Mouse (Mus musculus) adrenal gland, adult 18-20 months (tissue): ENCODE data around the gene Ecd. TPM values are rescaled to one million over a fixed set of nuclear protein-coding genes. Genes with fewer than 3 reads are reported as not detected.
A peak's percentile ranks its signal among the peaks of the same experiment; 100 is the strongest.
"Not testable (repeated sequence)": the region's sequence is repeated elsewhere in the genome, so short reads cannot be mapped to it uniquely, and the experiment has no call there.

Experiments used
- DNase-seq, 2 experiments: peaks; one replicate each; pipeline ENCODE4 v3.0.0; 2021 to 2022; ENCODE audit warnings: low spot score in 2 of 2
- total RNA-seq, 2 experiments: library from RNA; stranded (reverse); gene quantifications; 1 replicate in 1 of 2; 2 replicates in 1 of 2; pipeline ENCODE4 v1.2.3; 2021

The Ecd gene
- total RNA-seq, 2 experiments from 2014 or later = 32.9 to 42.8 TPM

- DNase-seq = no peak
Observed at GRCm38 (mm10) chr14:20331316-20331715, 16.6 kb downstream of the Ecd start.

GRCm38 (mm10) chr14:20328474-20328873, 19.4 kb downstream of the Ecd start:
- DNase-seq = no peak

GRCm38 (mm10) chr14:20324196-20324595, 23.7 kb downstream of the Ecd start:
- no peak for DNase-seq

GRCm38 (mm10) chr14:20319420-20319819, 28.5 kb downstream of the Ecd start:
- peak; percentile 33 to 53 for DNase-seq

- no peak for DNase-seq
Observed at GRCm38 (mm10) chr14:20315137-20315536, 32.8 kb downstream of the Ecd start.

- not testable (repeated sequence) for DNase-seq
Observed at GRCm38 (mm10) chr14:20305085-20305484, 42.8 kb downstream of the Ecd start.

GRCm38 (mm10) chr14:20298131-20298530, 49.8 kb downstream of the Ecd start:
- DNase-seq = peak in 1 of 2 experiments; percentile 14

GRCm38 (mm10) chr14:20297616-20298015, 50.3 kb downstream of the Ecd start:
- no peak for DNase-seq

- DNase-seq = no peak
Observed at GRCm38 (mm10) chr14:20294947-20295346, 53.0 kb downstream of the Ecd start.

GRCm38 (mm10) chr14:20294117-20294892, 53.6 kb downstream of the Ecd start, which contains the start of gene Nudt13:
Gene Nudt13 (plus strand): TSS chr14:20294697.
- DNase-seq = peak; percentile 62 to 65

GRCm38 (mm10) chr14:20291391-20291790, 56.5 kb downstream of the Ecd start:
- no peak for DNase-seq

Other genes starting within 250 kb of the Ecd start
- 1 to 10 TPM; 5.1 to 7.8 TPM for gene Saysd1, start 209.6 kb downstream of the Ecd start, total RNA-seq
- 10 to 100 TPM in 1 of 2 experiments, 1 to 10 TPM in 1; 4.3 to 10.7 TPM for gene Kcnk5, start 166.3 kb downstream of the Ecd start, total RNA-seq
- not detected for gene Kcnk16, start 78.9 kb downstream of the Ecd start, total RNA-seq
- 10 to 100 TPM; 43.3 to 70.4 TPM for gene Nudt13, start 53.4 kb downstream of the Ecd start, total RNA-seq
- 10 to 100 TPM; 37.1 to 43.7 TPM for gene Fam149b, start within 50 bp of the Ecd start, total RNA-seq
- gene Dnajc9, start 40.8 kb upstream of the Ecd start, total RNA-seq = 10 to 100 TPM; 28.3 to 33.5 TPM
- 10 to 100 TPM; 61.3 to 67.1 TPM for gene Mrps16, start 45.5 kb upstream of the Ecd start, total RNA-seq
- gene Cfap70, start 104.1 kb upstream of the Ecd start, total RNA-seq = 1 to 10 TPM in 1 of 2 experiments, under 1 TPM in 1; 0.96 to 1.1 TPM
- 100 to 1,000 TPM; 101 to 116 TPM for gene Anxa7, start 132.0 kb upstream of the Ecd start, total RNA-seq
- under 1 TPM; 0.60 to 0.70 TPM for gene Mss51, start 148.8 kb upstream of the Ecd start, total RNA-seq
- 10 to 100 TPM; 60.5 to 61.1 TPM for gene Ppp3cb, start 198.5 kb upstream of the Ecd start, total RNA-seq